Mouse (Mus musculus) Muller cell, postnatal 12 days (primary cell): ENCODE results near the gene Fam167b.
A peak's percentile ranks its signal among the peaks of the same experiment; 100 is the strongest.

Source experiments
- DNase-seq: peaks from one replicate; pipeline ENCODE4 v3.0.0-alpha.2; 2015; ENCODE audit errors: inconsistent ontology term

Gene Fam167b

DNA sequence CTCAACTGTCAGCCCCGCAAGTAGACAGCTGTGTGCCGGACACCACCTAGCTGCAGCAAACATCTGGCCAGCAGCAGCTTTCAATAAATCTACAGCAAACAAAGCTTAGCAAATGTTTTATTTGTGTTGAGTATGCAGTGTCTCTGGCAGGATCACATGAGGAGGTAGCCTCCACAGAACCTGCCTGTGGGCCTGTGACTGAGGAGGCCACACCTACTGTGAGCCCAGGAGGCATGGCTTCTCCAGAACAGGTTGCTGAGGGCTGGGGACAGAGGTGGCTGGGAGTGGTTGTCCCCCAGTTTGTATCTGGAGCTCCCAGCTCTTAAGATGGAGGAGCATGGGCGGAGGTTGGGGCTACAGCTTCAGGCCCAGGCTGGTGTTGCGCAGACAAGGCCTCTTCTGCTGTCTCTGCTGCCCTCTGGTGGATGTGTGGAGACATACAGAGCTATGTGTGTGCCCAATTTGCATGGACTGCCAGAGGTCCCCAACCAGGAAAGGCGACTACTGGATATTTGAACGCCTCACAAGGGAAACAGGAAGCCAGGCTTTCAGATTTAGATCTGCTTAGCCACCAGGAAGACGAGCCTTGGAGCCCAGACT lies 30.2 kb upstream of the Fam167b start:
- DNase-seq, result peak; percentile 59

DNA sequence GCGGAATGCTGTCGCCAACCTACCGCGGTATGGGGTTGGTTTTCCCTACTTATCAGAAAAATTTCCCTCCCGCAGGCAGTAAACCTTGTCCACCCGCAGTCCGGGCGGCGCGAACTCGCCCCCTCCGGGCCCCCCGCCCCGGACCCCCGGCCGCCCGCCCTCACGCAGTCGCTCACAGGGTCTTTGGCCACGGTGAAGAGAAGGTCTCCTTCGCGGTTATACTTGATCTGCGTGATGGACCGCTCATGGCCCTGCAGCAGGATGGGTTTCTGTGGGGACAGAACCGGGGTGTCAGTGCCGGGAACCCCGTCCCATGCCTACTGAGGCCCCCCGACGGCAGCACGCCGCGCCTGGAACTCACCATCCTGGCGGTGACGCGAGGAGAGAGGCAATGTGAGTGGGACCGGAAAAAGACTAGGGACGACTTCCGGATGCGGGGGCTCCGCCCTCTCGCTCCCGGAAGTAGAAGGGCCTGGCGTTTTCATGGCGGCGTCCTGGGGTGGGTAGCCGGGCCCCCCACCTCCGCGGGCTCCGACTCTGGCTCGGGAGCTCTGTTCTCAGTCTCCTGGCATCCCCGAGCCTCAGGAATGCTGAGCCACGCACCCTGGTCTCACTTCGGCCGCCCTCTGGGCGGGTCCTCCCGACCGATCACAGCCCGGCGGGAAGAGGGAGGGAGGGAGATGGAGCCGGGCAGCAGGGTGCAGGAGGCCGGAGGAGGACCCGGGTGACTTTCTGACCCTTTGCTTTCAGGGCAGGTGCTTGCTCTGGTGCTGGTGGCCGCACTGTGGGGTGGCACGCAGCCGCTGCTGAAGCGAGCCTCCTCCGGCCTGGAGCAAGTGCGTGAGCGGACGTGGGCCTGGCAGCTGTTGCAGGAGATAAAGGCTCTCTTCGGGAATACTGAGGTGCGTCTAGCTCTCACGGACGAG lies 22.1 kb upstream of the Fam167b start, which contains the start of the genes Eif3i and Tmem234:
Gene Eif3i, minus strand, starts transcription at position 416 of the 926 bp plus-strand sequence.
Gene Tmem234, plus strand, starts transcription at position 436 of the 926 bp plus-strand sequence.
- DNase-seq, result peak; percentile 86

DNA sequence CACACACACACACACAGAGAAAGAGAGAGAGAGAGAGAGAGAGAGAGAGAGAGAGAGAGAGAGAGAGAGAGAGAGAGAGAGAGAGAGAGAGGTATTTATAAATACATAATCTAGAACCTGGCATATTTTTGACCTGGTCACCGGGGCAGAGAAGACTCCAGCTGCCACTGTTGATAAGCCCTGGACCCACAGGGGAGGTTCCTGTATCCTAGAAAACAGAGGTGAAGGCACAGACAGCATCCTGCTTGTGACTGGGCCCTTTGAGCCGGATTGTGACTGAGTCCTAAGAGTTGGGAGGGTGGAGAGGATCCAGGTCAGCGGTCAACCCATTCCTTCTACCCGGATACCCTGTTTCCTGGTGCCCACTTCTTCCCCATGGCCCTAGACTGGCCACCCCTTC lies 10.5 kb upstream of the Fam167b start:
- no peak for DNase-seq

- no peak for DNase-seq
Observed at GRCm38 (mm10) chr4:129586943-129587342, 8.6 kb upstream of the Fam167b start.

GRCm38 (mm10) chr4:129585773-129586172 lies 7.4 kb upstream of the Fam167b start:
- DNase-seq, result no peak

GRCm38 (mm10) chr4:129584884-129585608 lies 6.7 kb upstream of the Fam167b start:
- DNase-seq, result peak; percentile 92

DNA sequence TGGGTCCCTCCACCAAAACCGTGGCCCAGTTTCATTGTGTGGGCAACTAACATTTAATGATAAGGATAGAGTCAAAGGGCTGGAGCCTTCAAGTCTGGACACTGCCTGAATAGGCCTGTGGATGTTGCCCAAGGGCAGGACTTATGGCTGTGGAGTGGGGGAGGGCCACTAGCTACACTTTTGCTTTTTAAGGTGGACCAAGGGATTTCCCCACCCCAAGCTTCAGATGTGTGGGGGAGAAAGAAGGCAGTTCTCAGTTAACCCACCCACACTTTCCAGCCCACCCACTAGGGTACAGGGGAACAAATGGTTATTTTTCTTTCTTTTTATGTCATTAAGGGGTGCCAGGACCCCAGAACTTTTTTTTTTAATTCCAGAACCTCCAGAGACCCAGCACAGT lies 6.0 kb upstream of the Fam167b start:
- no peak for DNase-seq

GRCm38 (mm10) chr4:129582251-129582650 lies 3.9 kb upstream of the Fam167b start:
- DNase-seq, result no peak

DNA sequence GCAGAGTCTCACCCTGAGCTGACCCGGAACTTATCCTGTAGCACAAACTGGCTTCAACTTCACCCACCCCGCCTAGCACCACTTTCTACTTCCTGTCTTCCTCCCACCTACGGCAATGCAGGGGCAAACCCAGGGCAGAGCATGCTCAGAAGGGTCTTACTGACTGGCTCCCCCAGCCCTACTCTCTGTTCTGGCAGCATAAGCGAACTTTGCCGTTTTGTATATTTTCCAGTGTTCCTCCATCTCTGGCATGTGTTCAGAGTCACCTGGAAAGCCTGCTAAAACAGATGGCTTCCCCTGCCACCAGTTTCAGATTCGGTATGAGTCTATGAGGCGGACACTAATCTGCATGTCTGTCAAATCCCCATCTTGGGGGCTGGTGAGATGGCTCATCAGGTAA lies 2.0 kb upstream of the Fam167b start:
- DNase-seq, result no peak

GRCm38 (mm10) chr4:129577688-129578087 lies 661 bp downstream of the Fam167b start:
- no peak for DNase-seq

DNA sequence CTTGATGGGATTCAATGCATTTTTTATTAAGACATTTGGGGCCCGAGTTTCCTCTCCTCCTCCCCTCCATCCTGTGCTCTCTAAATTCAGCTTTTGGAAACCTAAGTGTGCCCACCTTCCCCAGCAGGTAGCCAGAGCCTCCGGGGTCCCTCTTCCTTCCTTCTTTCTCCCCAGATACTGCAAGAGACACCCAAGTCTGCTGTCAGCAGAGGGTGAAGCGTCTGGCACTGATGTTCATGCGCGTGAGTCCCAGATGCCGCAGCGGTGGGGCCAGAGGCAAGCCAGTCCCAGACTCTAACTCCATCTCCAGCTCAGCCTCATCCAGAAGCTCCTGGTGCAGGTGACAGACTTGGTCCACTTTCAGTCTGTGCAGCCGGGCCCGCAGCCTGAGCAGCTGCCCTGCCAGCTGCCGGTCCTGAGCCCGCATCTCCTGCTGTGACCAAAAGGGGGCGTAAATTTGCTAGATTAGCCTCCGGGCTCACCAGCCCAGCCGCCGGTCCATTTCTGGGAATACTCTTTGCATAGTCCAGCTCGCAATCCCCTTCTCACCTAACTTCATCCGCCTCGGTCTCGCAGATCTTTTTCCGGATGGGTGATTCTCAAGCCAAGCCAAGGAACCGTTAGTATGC lies 1.4 kb downstream of the Fam167b start:
- peak; percentile 60 for DNase-seq

- DNase-seq, result peak; percentile 37
Observed at GRCm38 (mm10) chr4:129575171-129575844, 3.0 kb downstream of the Fam167b start.

- no peak for DNase-seq
Observed at GRCm38 (mm10) chr4:129573430-129573829, 4.9 kb downstream of the Fam167b start, which contains the start of gene Lck. Gene Lck, minus strand, starts transcription at chr4:129573641.

GRCm38 (mm10) chr4:129573093-129573370 lies 5.3 kb downstream of the Fam167b start:
- DNase-seq, result no peak

GRCm38 (mm10) chr4:129572236-129573092 lies 5.9 kb downstream of the Fam167b start:
- DNase-seq, result no peak

DNA sequence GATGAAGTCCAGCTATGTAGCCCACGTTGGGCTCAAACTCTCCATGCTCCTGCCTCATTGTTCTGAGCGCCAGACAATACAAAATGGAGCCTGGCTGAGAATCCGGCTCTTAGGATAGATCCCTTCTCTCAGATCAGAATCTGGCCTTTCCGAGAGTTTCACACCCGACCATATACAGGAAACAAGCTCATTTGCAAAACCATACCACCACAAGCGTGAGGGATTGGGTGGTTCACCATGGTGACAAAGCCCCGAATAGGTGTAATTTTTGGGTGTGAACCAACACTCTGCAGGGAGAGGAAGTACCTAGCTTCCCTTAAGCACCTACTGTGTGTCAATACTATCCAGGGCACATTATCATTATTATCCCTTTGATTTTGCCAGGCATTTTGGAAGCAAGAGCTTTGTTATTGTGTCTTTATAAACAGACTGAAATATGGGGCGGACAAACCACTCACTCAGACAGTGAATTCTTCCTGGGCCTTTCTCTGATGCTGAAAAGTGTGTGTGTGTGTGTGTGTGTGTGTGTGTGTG lies 6.7 kb downstream of the Fam167b start:
- no peak for DNase-seq

- DNase-seq, result no peak
Observed at GRCm38 (mm10) chr4:129570028-129570427, 8.3 kb downstream of the Fam167b start.

GRCm38 (mm10) chr4:129568366-129568765 lies 10.0 kb downstream of the Fam167b start:
- DNase-seq, result no peak

DNA sequence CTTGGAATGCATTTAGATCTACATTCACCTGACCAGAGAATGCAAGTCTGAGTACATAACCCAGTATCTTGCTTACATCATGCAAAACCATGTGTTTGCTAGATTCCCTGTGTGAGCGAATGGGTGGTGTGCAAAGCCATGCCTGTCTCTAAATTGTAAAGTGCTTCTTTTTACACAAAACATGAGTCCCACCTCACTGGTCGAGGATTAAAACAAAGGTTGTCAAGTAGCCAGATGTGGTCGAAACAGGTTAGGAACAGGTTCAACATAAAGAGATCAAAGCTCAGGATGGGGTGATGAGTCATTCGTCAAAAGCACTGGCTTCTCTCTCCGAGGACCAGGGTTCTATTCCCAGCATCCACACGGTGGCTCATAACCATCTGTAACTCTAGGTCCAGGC lies 13.2 kb downstream of the Fam167b start:
- DNase-seq, result no peak

DNA sequence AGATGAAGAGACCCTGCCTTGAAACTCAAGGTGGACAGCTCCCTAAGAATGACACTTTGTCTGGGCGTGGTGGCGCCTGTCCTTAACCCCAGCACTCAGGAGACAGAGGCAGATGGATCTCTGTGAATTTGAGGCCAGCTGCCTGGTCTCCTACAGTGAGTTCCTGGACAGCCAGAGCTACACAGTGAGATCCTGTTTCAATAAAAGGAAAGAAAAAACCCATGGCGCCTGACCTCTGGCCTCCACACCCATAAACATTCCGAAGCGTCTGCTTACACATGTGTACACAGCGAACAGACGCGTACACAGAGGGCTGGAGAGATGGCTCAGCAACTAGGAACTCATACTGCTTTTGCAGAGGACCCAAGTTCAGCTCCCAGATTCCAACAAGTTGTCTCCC lies 14.6 kb downstream of the Fam167b start:
- no peak for DNase-seq
